Mouse (Mus musculus) midbrain, embryonic 11.5 days (tissue): ENCODE data around the gene Ngrn. TPM values are rescaled to one million over a fixed set of nuclear protein-coding genes. Genes with fewer than 3 reads are reported as not detected.

ENCODE experiments used
- polyA plus RNA-seq: library from polyadenylated mRNA; unstranded; fragments of >200 nt; fragmentation: Nextera tagmentation; extraction: Ambion mirVana; gene quantifications from 2 replicates; pipeline ENCODE4 v1.2.1, GENCODE M21; 2014

The Ngrn gene
- polyA plus RNA-seq, 1 experiment from 2014 or later, result 53.1 TPM

Other genes with a start within 250 kb of the Ngrn start
- 25.6 and 31.3 TPM in 2 replicates for gene Zfp710, start 236.4 kb upstream of the Ngrn start, polyA plus RNA-seq
- 349 and 357 TPM in 2 replicates for gene Idh2, start 145.8 kb upstream of the Ngrn start, polyA plus RNA-seq
- 9.6 and 10.5 TPM in 2 replicates for gene Sema4b, start 74.4 kb upstream of the Ngrn start, polyA plus RNA-seq
- 49.8 and 55.0 TPM in 2 replicates for gene Cib1, start 28.4 kb upstream of the Ngrn start, polyA plus RNA-seq
- 3.8 and 4.5 TPM in 2 replicates for gene Gdpgp1, start 28.4 kb upstream of the Ngrn start, polyA plus RNA-seq
- gene Ttll13, start 14.8 kb upstream of the Ngrn start, polyA plus RNA-seq, result 0.53 and 0.91 TPM in 2 replicates
- 12.6 and 14.3 TPM in 2 replicates for gene Vps33b, start 8.4 kb downstream of the Ngrn start, polyA plus RNA-seq
- gene Prc1, start 33.2 kb downstream of the Ngrn start, polyA plus RNA-seq, result 231 and 232 TPM in 2 replicates
- gene Rccd1, start 63.2 kb downstream of the Ngrn start, polyA plus RNA-seq, result 10.1 and 10.9 TPM in 2 replicates
- gene Unc45a, start 79.8 kb downstream of the Ngrn start, polyA plus RNA-seq, result 28.8 and 30.4 TPM in 2 replicates
- gene Hddc3, start 81.9 kb downstream of the Ngrn start, polyA plus RNA-seq, result 25.6 and 26.9 TPM in 2 replicates
- gene Man2a2, start 110.2 kb downstream of the Ngrn start, polyA plus RNA-seq, result 5.8 and 6.9 TPM in 2 replicates
- gene Fes, start 126.7 kb downstream of the Ngrn start, polyA plus RNA-seq, result 7.3 and 7.6 TPM in 2 replicates
- 2.7 TPM in 2 replicates for gene Furin, start 144.2 kb downstream of the Ngrn start, polyA plus RNA-seq